Mouse (Mus musculus) lung, embryonic 15.5 days (tissue): ENCODE results near the gene Irak1bp1. TPM values are rescaled to one million over a fixed set of nuclear protein-coding genes. Genes with fewer than 3 reads are reported as not detected.

ENCODE experiments used
- ATAC-seq: fragments of 200-750 bp; cut with Nextera tagmentation; 2 replicates; pipeline ENCODE4 v1.8.0; 2017; ENCODE audit warnings: moderate number of reproducible peaks, borderline replicate concordance; ENCODE audit not compliant: low FRiP score, low TSS enrichment; ENCODE audit errors: extremely low read depth
- H3K27ac ChIP-seq: fragments of 300-500 bp; sonication (generic); 2 replicates; pipeline ENCODE4 v1.5.1; 2015; ENCODE audit warnings: moderate library complexity, mild to moderate bottlenecking, inconsistent platforms
- H3K27me3 ChIP-seq: fragments of 300-500 bp; sonication (generic); 2 replicates; pipeline ENCODE4 v1.6.1; 2015; ENCODE audit warnings: inconsistent platforms
- H3K36me3 ChIP-seq: fragments of 300-500 bp; sonication (generic); 2 replicates; pipeline ENCODE4 v1.6.1; 2015; ENCODE audit warnings: inconsistent platforms
- H3K4me1 ChIP-seq: fragments of 300-500 bp; sonication (generic); 2 replicates; pipeline ENCODE4 v1.6.1; 2015; ENCODE audit warnings: inconsistent platforms
- H3K4me2 ChIP-seq: fragments of 300-500 bp; sonication (generic); 2 replicates; pipeline ENCODE4 v1.6.1; 2015; ENCODE audit warnings: inconsistent platforms, mild to moderate bottlenecking, moderate library complexity
- H3K4me3 ChIP-seq: fragments of 300-500 bp; sonication (generic); 2 replicates; pipeline ENCODE4 v1.5.1; 2015; ENCODE audit warnings: mild to moderate bottlenecking, inconsistent platforms
- H3K9ac ChIP-seq: fragments of 300-500 bp; sonication (generic); 2 replicates; pipeline ENCODE4 v1.6.1; 2015; ENCODE audit warnings: inconsistent platforms
- H3K9me3 ChIP-seq: fragments of 300-500 bp; sonication (generic); 2 replicates; pipeline ENCODE4 v1.6.1; 2016; ENCODE audit warnings: inconsistent platforms
- WGBS: fragments of 180-500 bp; shearing (Covaris S2); methylation state at CpG from one replicate; pipeline ENCODE4 v1.1.7; 2015; 5-methylcytosine and 5-hydroxymethylcytosine counted together
- polyA plus RNA-seq: library from polyadenylated mRNA; unstranded; fragments of >200 nt; fragmentation: Nextera tagmentation; extraction: Ambion mirVana; gene quantifications from 2 replicates; pipeline ENCODE4 v1.2.1, GENCODE M21; 2015

Gene Irak1bp1
- polyA plus RNA-seq: 18.9 TPM in 2 replicates

DNA sequence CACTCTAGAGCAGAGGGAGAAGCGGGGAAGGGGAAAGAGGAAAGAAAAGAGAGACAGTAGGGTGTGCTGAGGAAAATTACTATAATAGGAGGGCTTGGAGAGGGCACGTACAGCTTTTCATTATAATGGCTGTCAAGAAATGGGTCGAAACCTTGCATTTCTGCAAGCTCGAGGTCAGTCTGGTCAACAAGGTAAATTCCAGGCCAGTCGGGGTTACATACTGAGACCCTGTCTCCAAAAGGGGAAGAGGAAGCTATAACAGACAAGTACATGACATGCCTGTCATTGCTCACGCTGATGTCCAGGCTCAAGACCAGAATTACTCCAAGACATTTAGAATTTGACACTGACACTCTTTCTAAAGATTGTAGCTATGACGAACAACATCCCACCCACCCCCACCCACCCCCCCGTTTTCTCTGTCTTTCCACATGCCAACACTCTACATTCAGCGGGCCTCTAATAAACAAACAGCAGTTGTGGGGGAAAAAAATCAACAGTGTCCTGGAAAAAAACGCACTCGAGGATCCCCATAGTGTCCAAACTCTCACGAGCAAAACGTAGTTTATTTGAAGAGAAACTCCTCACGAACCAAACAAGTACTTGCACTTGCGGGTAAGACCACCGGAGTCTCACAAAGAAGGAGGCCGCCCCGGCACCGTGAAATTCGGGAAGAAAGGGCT lies at the start of gene Irak1bp1:
Irak1bp1 (plus strand) TSS at position 534 of the 683 bp plus-strand sequence.
- H3K4me1 ChIP-seq: peaks cover 14% of the 10 kb centered on the region

DNA sequence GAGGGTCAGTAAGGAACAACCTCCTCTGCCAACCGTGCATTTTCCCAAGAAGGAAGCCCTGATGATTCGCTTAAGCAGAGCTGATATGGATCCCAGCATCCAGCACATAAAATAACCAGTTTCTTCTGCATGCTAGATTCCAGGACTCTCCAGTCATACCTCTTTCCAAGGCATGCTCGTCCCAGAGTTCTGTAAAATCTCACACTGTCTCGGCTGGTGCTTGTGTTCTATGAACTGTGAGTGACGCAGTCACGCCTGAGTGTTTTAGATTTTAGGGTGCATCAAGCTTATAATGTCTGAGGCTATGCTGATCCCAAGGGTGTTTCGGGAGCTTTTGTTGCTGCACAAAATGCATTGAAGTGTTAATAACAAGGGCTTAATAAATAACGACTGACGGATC lies 41.0 kb upstream of the Irak1bp1 start:
- 72% methylated on average over 9 of the region's 9 CpGs for WGBS
- H3K4me3 ChIP-seq: no peak overlapping the region
- no peaks in the 10 kb centered on the region for H3K36me3 ChIP-seq
- no peak for ATAC-seq
- H3K27me3 ChIP-seq: no peaks in the 10 kb centered on the region
- no peak overlapping the region for H3K27ac ChIP-seq
- no peaks in the 10 kb centered on the region for H3K9me3 ChIP-seq
- H3K4me1 ChIP-seq: no peaks in the 10 kb centered on the region
- no peak overlapping the region for H3K9ac ChIP-seq
- H3K4me2 ChIP-seq: no peak overlapping the region

More for the DNA sequence above, at the start of gene Irak1bp1:
- H3K36me3 ChIP-seq: no peaks in the 10 kb centered on the region
- H3K9ac ChIP-seq: peak within 1 kb of the TSS; percentile 66
- 10% methylated on average over 20 of the region's 20 CpGs for WGBS
- H3K4me2 ChIP-seq: peak within 1 kb of the TSS; percentile 85
- peak within 1 kb of the TSS; percentile 88 for H3K4me3 ChIP-seq
- peak within 1 kb of the TSS; percentile 73 for H3K27ac ChIP-seq
- ATAC-seq: peak; percentile 5; the same call in 1 of the 2 replicates
- H3K9me3 ChIP-seq: no peaks in the 10 kb centered on the region
- no peaks in the 10 kb centered on the region for H3K27me3 ChIP-seq

DNA sequence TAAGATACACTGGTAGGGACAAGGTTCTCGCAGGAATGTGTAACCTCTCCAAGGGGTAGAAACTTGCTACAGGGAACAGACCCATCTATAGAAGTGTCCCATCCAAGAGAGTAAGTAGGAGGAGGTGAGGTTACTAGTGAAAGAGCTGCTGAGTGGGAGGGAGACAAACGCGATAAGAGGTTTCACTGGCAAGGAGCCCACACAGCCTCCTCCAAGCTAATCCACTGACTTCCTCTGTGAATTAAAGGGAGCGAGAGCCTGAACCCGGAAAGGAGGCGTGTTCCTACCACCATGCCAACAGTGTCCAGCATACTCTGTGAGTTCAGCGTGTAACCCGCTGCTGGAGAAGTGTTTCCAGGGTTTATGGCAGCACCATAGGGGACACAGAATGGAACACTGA lies 29.0 kb upstream of the Irak1bp1 start:
- WGBS: 37% methylated on average over 8 of the region's 8 CpGs

GRCm38 (mm10) chr9:82807129-82807528 lies 22.2 kb upstream of the Irak1bp1 start:
- no peak overlapping the region for H3K4me3 ChIP-seq
- no peaks in the 10 kb centered on the region for H3K36me3 ChIP-seq
- H3K4me2 ChIP-seq: no peak overlapping the region
- no peak for ATAC-seq
- WGBS: 24% methylated on average over 1 of the region's 1 CpGs
- H3K27me3 ChIP-seq: no peaks in the 10 kb centered on the region
- H3K9me3 ChIP-seq: no peaks in the 10 kb centered on the region
- no peaks in the 10 kb centered on the region for H3K4me1 ChIP-seq
- H3K27ac ChIP-seq: no peak overlapping the region
- no peak overlapping the region for H3K9ac ChIP-seq

More for the DNA sequence above, 29.0 kb upstream of the Irak1bp1 start:
- Histone ChIP-seq H3K27ac (no peak overlapping the region), H3K27me3 (no peaks in the 10 kb centered on the region), H3K9me3 (no peaks in the 10 kb centered on the region), H3K4me2 (no peak overlapping the region), H3K4me3 (no peak overlapping the region), H3K4me1 (no peaks in the 10 kb centered on the region), H3K36me3 (no peaks in the 10 kb centered on the region), H3K9ac (no peak overlapping the region)
- ATAC-seq: 0 out of 2 replicates have a peak, but pooled peaks have one; percentile 52

DNA sequence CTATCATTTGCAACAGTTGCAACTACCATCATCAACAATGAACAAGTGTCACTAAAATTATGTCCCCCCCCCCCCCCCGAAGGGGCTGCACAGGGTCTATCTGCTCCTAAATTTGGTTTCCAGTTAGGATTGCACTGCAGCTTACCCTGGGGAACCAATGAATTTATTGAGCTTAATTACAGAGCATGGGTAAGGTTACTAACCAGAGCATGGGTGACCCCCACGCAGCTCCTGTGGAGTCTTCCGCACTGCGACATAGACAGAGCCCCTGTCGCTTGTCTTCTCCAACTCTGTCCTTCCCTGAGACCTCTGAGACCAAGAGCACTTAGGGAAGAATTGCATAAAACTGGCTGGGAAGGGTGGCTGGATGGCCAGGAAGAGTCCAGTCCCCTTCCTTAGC lies 21.7 kb upstream of the Irak1bp1 start:
- Histone ChIP-seq H3K4me3 (no peak overlapping the region), H3K4me1 (no peaks in the 10 kb centered on the region), H3K27ac (no peak overlapping the region), H3K27me3 (no peaks in the 10 kb centered on the region), H3K36me3 (no peaks in the 10 kb centered on the region), H3K4me2 (no peak overlapping the region), H3K9me3 (no peaks in the 10 kb centered on the region), H3K9ac (no peak overlapping the region)
- ATAC-seq: no peak
- 69% methylated on average over 5 of the region's 5 CpGs for WGBS

- 65% methylated on average over 12 of the region's 12 CpGs for WGBS
- H3K36me3 ChIP-seq: no peaks in the 10 kb centered on the region
- no peak overlapping the region for H3K4me3 ChIP-seq
- H3K27me3 ChIP-seq: no peaks in the 10 kb centered on the region
- H3K9me3 ChIP-seq: no peaks in the 10 kb centered on the region
- no peak for ATAC-seq
- no peak overlapping the region for H3K9ac ChIP-seq
- no peaks in the 10 kb centered on the region for H3K4me1 ChIP-seq
- no peak overlapping the region for H3K4me2 ChIP-seq
- no peak overlapping the region for H3K27ac ChIP-seq
Observed at GRCm38 (mm10) chr9:82812172-82812963, 17.0 kb upstream of the Irak1bp1 start.

GRCm38 (mm10) chr9:82814536-82814935 lies 14.8 kb upstream of the Irak1bp1 start:
- no peaks in the 10 kb centered on the region for H3K36me3 ChIP-seq
- no peak overlapping the region for H3K27ac ChIP-seq
- no peaks in the 10 kb centered on the region for H3K9me3 ChIP-seq
- 55% methylated on average over 3 of the region's 3 CpGs for WGBS
- H3K4me3 ChIP-seq: no peak overlapping the region
- no peaks in the 10 kb centered on the region for H3K27me3 ChIP-seq
- H3K9ac ChIP-seq: no peak overlapping the region
- no peak overlapping the region for H3K4me2 ChIP-seq
- ATAC-seq: no peak
- H3K4me1 ChIP-seq: no peaks in the 10 kb centered on the region

DNA sequence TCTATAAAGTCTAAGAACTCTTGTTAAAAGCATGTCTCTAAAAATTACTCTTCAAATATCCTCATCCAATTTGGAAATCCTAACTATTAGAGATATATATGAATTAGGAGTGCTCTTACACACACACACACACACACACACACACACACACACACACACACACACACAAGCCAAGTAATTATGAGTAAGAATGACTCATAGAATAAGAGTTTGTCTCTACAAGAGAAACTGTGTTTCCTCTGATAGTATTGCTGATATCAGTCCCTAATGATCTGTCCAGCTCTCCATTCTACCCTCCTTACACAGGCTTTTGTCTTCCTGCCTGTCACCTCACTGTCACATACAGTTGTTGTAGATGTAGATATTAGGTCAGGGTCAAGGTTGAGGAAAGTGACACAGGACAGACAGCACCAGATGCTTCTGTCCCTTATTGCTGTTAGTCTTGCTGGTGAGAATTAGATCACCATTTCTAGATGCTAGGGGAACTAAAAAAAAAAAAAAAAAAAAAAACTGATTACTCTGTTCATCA lies 14.0 kb upstream of the Irak1bp1 start:
- Histone ChIP-seq H3K4me2 (no peak overlapping the region), H3K4me1 (no peaks in the 10 kb centered on the region), H3K9me3 (no peaks in the 10 kb centered on the region), H3K27me3 (no peaks in the 10 kb centered on the region), H3K9ac (no peak overlapping the region), H3K27ac (no peak overlapping the region), H3K36me3 (no peaks in the 10 kb centered on the region), H3K4me3 (no peak overlapping the region)
- no peak for ATAC-seq

- no peak overlapping the region for H3K4me3 ChIP-seq
- H3K27ac ChIP-seq: no peak overlapping the region
- H3K9ac ChIP-seq: no peak overlapping the region
- H3K4me1 ChIP-seq: peaks cover 8% of the 10 kb centered on the region
- H3K4me2 ChIP-seq: no peak overlapping the region
- H3K27me3 ChIP-seq: no peaks in the 10 kb centered on the region
- no peak for ATAC-seq
- no peaks in the 10 kb centered on the region for H3K9me3 ChIP-seq
- WGBS: 93% methylated on average over 6 of the region's 6 CpGs
- H3K36me3 ChIP-seq: no peaks in the 10 kb centered on the region
Observed at GRCm38 (mm10) chr9:82826426-82826825, 2.9 kb upstream of the Irak1bp1 start.

DNA sequence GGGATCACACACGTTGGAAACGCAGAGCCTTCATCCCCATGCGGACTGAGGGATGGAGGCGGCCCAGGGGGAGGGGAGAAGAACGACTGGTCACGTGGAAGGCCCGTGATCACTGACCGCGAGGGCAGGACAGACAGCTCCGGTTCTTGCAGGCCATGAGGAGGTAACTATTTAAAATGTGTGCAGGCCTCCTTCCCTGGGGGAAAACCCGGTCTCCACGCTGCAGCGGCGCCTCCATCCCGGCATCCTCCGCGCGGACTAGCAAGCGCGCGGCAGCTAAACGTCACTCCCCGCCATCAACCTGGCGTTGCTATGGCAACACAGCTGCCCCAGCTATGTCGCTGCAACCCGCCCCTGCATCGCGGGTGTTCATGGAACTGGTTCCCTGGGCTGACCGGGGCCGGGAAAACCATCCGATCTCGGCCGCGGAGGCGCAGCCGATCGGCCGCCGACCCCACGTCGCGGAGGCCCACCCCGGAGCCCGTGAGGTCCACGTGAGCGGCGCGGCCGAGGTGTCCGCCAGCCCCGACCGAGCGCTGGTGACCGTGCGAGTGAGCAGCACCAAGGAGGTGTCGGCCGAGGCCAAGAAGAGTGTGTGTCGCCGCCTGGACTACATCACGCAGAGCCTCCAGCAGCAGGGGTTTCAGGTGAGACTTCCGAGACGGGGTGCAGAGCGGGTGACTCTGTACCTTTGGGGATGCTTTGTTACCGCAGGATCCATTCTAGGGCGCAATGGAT lies 522 bp downstream of the Irak1bp1 start:
- H3K27ac ChIP-seq: peak overlapping the region; percentile 73
- H3K36me3 ChIP-seq: no peaks in the 10 kb centered on the region
- H3K4me1 ChIP-seq: peaks cover 14% of the 10 kb centered on the region
- H3K9ac ChIP-seq: peak overlapping the region; percentile 66
- H3K9me3 ChIP-seq: no peaks in the 10 kb centered on the region
- peak; percentile 95 for ATAC-seq
- under 1% methylated on average over 65 of the region's 65 CpGs for WGBS
- H3K4me3 ChIP-seq: peak overlapping the region; percentile 88
- H3K27me3 ChIP-seq: no peaks in the 10 kb centered on the region
- H3K4me2 ChIP-seq: peak overlapping the region; percentile 85

DNA sequence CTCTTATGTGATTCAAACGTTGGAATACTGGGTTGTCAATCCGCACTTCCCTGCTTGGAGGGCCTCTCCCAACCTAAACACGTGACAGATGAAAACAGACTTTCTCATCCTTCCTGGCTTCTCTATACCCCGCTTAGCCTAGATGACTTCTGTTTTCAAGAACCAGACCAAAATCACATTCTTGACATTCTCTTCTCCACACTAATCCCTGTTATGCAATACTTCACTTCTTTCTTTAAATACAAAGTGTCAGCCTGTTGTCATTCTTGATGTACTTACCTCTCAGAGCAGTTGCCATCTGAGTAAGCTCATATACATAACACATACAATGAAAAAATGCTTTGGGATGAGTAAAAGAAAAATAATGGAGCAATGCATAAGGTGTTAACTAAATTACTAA lies 2.6 kb downstream of the Irak1bp1 start:
- Histone ChIP-seq H3K36me3 (no peaks in the 10 kb centered on the region), H3K4me2 (no peak overlapping the region), H3K27ac (no peak overlapping the region), H3K9me3 (no peaks in the 10 kb centered on the region), H3K27me3 (no peaks in the 10 kb centered on the region), H3K9ac (no peak overlapping the region), H3K4me3 (no peak overlapping the region), H3K4me1 (peaks cover 14% of the 10 kb centered on the region)
- ATAC-seq: no peak
- 33% methylated on average over 4 of the region's 4 CpGs for WGBS
